Mouse (Mus musculus) MEL (cell line): ENCODE measurements around the gene Sidt2. TPM values are rescaled to one million over a fixed set of nuclear protein-coding genes. Genes with fewer than 3 reads are reported as not detected.

Experiments used
- DNase-seq: peaks from one replicate; pipeline ENCODE4 v3.0.0; 2011; ENCODE audit warnings: low read depth, low spot score
- H3K27ac ChIP-seq: 2 replicates; pipeline ENCODE4 v1.5.1; 2012; ENCODE audit warnings: low read depth, mild to moderate bottlenecking, control low read depth, low read length, moderate library complexity; ENCODE audit not compliant: control insufficient read depth
- H3K27me3 ChIP-seq, 2 experiments: fragments of 150-350 bp in 1 of 2; sonication (generic) in 1 of 2; 2 replicates each; pipeline ENCODE4 v1.6.1; 2012; ENCODE audit warnings: low read length in 2 of 2, mild to moderate bottlenecking in 2 of 2, improper control_type of control experiment in 1 of 2, moderate library complexity in 1 of 2; ENCODE audit not compliant: insufficient read depth in 2 of 2, control insufficient read depth in 1 of 2
- H3K36me3 ChIP-seq, 2 experiments: 2 replicates each; pipeline ENCODE4 v1.6.1; 2012 to 2014; ENCODE audit warnings: low read length in 2 of 2, improper control_type of control experiment in 1 of 2, inconsistent platforms in 1 of 2, mild to moderate bottlenecking in 1 of 2; ENCODE audit not compliant: insufficient read depth in 2 of 2, control insufficient read depth in 1 of 2
- H3K4me1 ChIP-seq, 2 experiments: fragments of 150-350 bp in 1 of 2; sonication (generic) in 1 of 2; 2 replicates each; pipeline ENCODE4 v1.6.1; 2012; ENCODE audit warnings: low read length in 2 of 2, improper control_type of control experiment in 1 of 2, mild to moderate bottlenecking in 1 of 2; ENCODE audit not compliant: insufficient read depth in 2 of 2, control insufficient read depth in 1 of 2
- H3K4me3 ChIP-seq, 2 experiments: fragments of 150-350 bp in 1 of 2; sonication (generic) in 1 of 2; 2 replicates each; pipeline ENCODE4 v1.5.1; 2012; ENCODE audit warnings: low read depth in 2 of 2, low read length in 2 of 2, mild to moderate bottlenecking in 2 of 2, moderate library complexity in 2 of 2, control low read depth in 1 of 2, improper control_type of control experiment in 1 of 2; ENCODE audit not compliant: control insufficient read depth in 1 of 2, insufficient read depth in 1 of 2
- H3K79me2 ChIP-seq: 2 replicates; pipeline ENCODE4 v1.6.1; 2012; ENCODE audit warnings: mild to moderate bottlenecking, low read length, moderate library complexity; ENCODE audit not compliant: control insufficient read depth, poor library complexity, insufficient read depth
- H3K9ac ChIP-seq: 2 replicates; pipeline ENCODE4 v1.6.1; 2012; ENCODE audit warnings: low read depth, mild to moderate bottlenecking, control low read depth, low read length, moderate library complexity; ENCODE audit not compliant: control insufficient read depth, poor library complexity, severe bottlenecking
- H3K9me3 ChIP-seq: fragments of 150-350 bp; sonication (generic); replicated peaks from 2 replicates; pipeline ENCODE4 v1.6.1; 2012; ENCODE audit warnings: mild to moderate bottlenecking, low read length, improper control_type of control experiment, moderate library complexity; ENCODE audit not compliant: insufficient read depth
- CHD1 ChIP-seq: IDR thresholded peaks from 2 replicates; pipeline ENCODE4 v1.6.1; 2012; ENCODE audit warnings: low read depth, mild to moderate bottlenecking, inconsistent platforms, low read length, improper control_type of control experiment
- E2F4 ChIP-seq: IDR thresholded peaks from 2 replicates; pipeline ENCODE4 v1.6.1; 2011; ENCODE audit warnings: low read depth, low read length, improper control_type of control experiment, borderline replicate concordance
- ELF1 ChIP-seq: IDR thresholded peaks from 2 replicates; pipeline ENCODE4 v1.6.1; 2014; ENCODE audit warnings: low read depth, mild to moderate bottlenecking, inconsistent platforms, low read length, improper control_type of control experiment, moderate library complexity
- GABPA ChIP-seq: IDR thresholded peaks from 2 replicates; pipeline ENCODE4 v1.6.1; 2012; ENCODE audit warnings: low read depth, mild to moderate bottlenecking, inconsistent platforms, low read length, improper control_type of control experiment, moderate library complexity
- GATA1 ChIP-seq: IDR thresholded peaks from 2 replicates; pipeline ENCODE4 v1.6.1; 2011; ENCODE audit warnings: low read depth, low read length, improper control_type of control experiment
- HCFC1 ChIP-seq: IDR thresholded peaks from 2 replicates; pipeline ENCODE4 v1.6.1; 2012; ENCODE audit warnings: low read depth, mild to moderate bottlenecking, inconsistent platforms, low read length, improper control_type of control experiment, moderate library complexity
- JUND ChIP-seq: IDR thresholded peaks from 2 replicates; pipeline ENCODE4 v1.6.1; 2011; ENCODE audit warnings: low read depth, mild to moderate bottlenecking, improper control_type of control experiment, low read length
- KAT2A ChIP-seq: conservative IDR thresholded peaks from 2 replicates; pipeline ENCODE4 v1.6.1; 2012; ENCODE audit warnings: low read depth, low read length, improper control_type of control experiment, inconsistent platforms
- MAZ ChIP-seq: IDR thresholded peaks from 2 replicates; pipeline ENCODE4 v1.6.1; 2012; ENCODE audit warnings: low read depth, mild to moderate bottlenecking, inconsistent platforms, low read length, improper control_type of control experiment
- MYB ChIP-seq: IDR thresholded peaks from 2 replicates; pipeline ENCODE4 v1.6.1; 2011; ENCODE audit warnings: mild to moderate bottlenecking, low read depth, low read length, improper control_type of control experiment
- MYC ChIP-seq: IDR thresholded peaks from 2 replicates; pipeline ENCODE4 v1.6.1; 2011; ENCODE audit warnings: low read depth, mild to moderate bottlenecking, low read length, improper control_type of control experiment, moderate library complexity
- POLR2AphosphoS5 ChIP-seq: IDR thresholded peaks from 2 replicates; pipeline ENCODE4 v1.6.1; 2012; ENCODE audit warnings: low read depth, borderline replicate concordance, mild to moderate bottlenecking, inconsistent platforms, low read length, moderate library complexity, mixed read lengths
- RCOR1 ChIP-seq: IDR thresholded peaks from 2 replicates; pipeline ENCODE4 v1.6.1; 2012; ENCODE audit warnings: low read depth, mild to moderate bottlenecking, inconsistent platforms, low read length, improper control_type of control experiment
- TCF12 ChIP-seq: IDR thresholded peaks from 2 replicates; pipeline ENCODE4 v1.6.1; 2014; ENCODE audit warnings: low read depth, mild to moderate bottlenecking, inconsistent platforms, low read length, improper control_type of control experiment, moderate library complexity
- USF1 ChIP-seq: IDR thresholded peaks from 2 replicates; pipeline ENCODE4 v1.6.1; 2014; ENCODE audit warnings: low read depth, mild to moderate bottlenecking, inconsistent platforms, low read length, improper control_type of control experiment, moderate library complexity
- USF2 ChIP-seq, 2 experiments: IDR thresholded peaks; 2 replicates each; pipeline ENCODE4 v1.6.1; 2011 to 2012; ENCODE audit warnings: improper control_type of control experiment in 2 of 2, low read length in 2 of 2, borderline replicate concordance in 1 of 2, inconsistent platforms in 1 of 2, low read depth in 1 of 2, mild to moderate bottlenecking in 1 of 2; ENCODE audit not compliant: insufficient read depth in 1 of 2
- ZKSCAN1 ChIP-seq: IDR thresholded peaks from 2 replicates; pipeline ENCODE4 v1.6.1; 2012; ENCODE audit warnings: low read depth, mild to moderate bottlenecking, inconsistent platforms, low read length, improper control_type of control experiment, moderate library complexity
- ZNF384 ChIP-seq: IDR thresholded peaks from 2 replicates; pipeline ENCODE4 v1.6.1; 2012; ENCODE audit warnings: low read depth, mild to moderate bottlenecking, inconsistent platforms, low read length, improper control_type of control experiment
- polyA plus RNA-seq, 2 experiments: library from polyadenylated mRNA; stranded (reverse) in 1 of 2; unstranded in 1 of 2; fragments of >175 nt in 1 of 2; fragments of >200 nt in 1 of 2; gene quantifications; 2 replicates each; pipeline versions ENCODE4 v1.2.1 to v1.2.4; 2012; ENCODE audit warnings: low replicate concordance in 2 of 2, low read depth in 1 of 2; ENCODE audit not compliant: insufficient read length in 2 of 2, insufficient read depth in 1 of 2, missing spikeins in 1 of 2
- total RNA-seq: library from RNA; depleted of rRNA; stranded (reverse); fragments of 300-350 nt; gene quantifications from 2 replicates; pipeline ENCODE4 v1.2.3, GENCODE M21; 2012

Gene Sidt2
- total and polyA plus RNA-seq, 3 experiments: 27.0 to 71.8 TPM; not detected in 1

DNA sequence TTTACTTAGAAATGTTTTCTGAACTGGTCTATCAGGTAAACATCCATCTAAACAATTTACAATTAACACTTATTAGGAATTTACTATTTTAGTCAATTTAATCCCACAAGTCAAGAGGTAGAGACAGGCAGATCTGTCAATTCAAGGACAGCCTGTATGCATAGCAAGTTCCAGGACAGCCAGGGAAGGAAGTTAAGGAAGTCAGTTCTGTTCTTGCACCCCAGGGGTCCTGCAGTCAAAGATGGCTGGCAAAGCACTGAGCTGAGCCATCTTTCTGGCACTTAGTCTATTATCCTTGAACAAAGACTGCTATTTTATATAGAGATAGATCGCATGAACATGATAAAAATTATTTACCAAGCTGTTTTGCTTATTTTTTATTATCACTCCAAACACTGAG, 25.6 kb upstream of the Sidt2 start:
- H3K36me3 ChIP-seq: peaks cover 30 to 44% of the 10 kb centered on the region in 2 experiments
- H3K4me3 ChIP-seq: no peak overlapping the region
- H3K79me2 ChIP-seq: peaks cover 68% of the 10 kb centered on the region
- no peak overlapping the region for H3K9ac ChIP-seq
- peaks cover 18 to 26% of the 10 kb centered on the region in 2 experiments for H3K4me1 ChIP-seq
- H3K9me3 ChIP-seq: no peaks in the 10 kb centered on the region
- H3K27me3 ChIP-seq: no peaks in the 10 kb centered on the region
- no peak for TF ChIP-seq KAT2A
- TF ChIP-seq POLR2AphosphoS5: no peak
- TF ChIP-seq E2F4: no peak
- TF ChIP-seq USF1: no peak
- TF ChIP-seq RCOR1: no peak
- no peak for TF ChIP-seq GATA1
- TF ChIP-seq TCF12: no peak
- no peak for TF ChIP-seq JUND
- TF ChIP-seq HCFC1: no peak
- no peak overlapping the region for H3K27ac ChIP-seq
- no peak for DNase-seq

DNA sequence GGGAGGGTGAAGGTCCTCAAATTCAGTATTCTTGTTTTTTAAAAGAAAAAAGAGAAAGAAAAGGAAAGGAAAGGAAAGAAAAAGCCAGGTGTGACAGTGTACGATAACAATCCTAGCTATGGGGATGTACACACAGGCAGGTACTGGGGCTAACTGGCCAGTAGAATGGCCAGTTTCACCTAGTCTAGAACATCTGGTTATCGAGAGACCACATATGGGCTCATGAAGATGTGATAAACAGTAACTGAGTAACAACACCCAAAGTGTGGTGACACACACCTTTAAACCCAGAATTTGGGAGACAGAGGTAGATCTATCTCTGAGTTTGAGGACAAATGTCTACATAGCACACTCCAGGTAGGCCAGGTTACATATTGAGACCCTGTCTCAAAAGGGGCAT, 24.7 kb upstream of the Sidt2 start:
- Histone ChIP-seq H3K79me2 (peaks cover 66% of the 10 kb centered on the region), H3K27ac (no peak overlapping the region), H3K4me3 (no peak overlapping the region), H3K4me1 (peaks cover 18 to 26% of the 10 kb centered on the region in 2 experiments), H3K27me3 (no peaks in the 10 kb centered on the region), H3K9ac (no peak overlapping the region), H3K9me3 (no peaks in the 10 kb centered on the region), H3K36me3 (peaks cover 31 to 41% of the 10 kb centered on the region in 2 experiments)
- no peak for TF ChIP-seq ZNF384
- no peak for TF ChIP-seq MYB
- TF ChIP-seq MAZ: no peak
- TF ChIP-seq USF1: no peak
- TF ChIP-seq GABPA: no peak
- TF ChIP-seq ELF1: no peak
- no peak for TF ChIP-seq ZKSCAN1
- no peak for TF ChIP-seq CHD1
- TF ChIP-seq USF2 (IDR thresholded peaks at IDR 0.05; ENCODE audit: borderline replicate concordance in 1 of 2, insufficient read depth in 1 of 2, low read depth in 1 of 2, low read length in 2 of 2): no peak
- TF ChIP-seq MYC: no peak
- no peak for DNase-seq
